Mouse (Mus musculus) urinary bladder, postnatal 10 days (tissue): ENCODE results near the gene Fam49a.

Experiments
- DNase-seq: peaks from one replicate; pipeline ENCODE4 v3.0.0; 2022; ENCODE audit warnings: low spot score

Gene Fam49a

DNA sequence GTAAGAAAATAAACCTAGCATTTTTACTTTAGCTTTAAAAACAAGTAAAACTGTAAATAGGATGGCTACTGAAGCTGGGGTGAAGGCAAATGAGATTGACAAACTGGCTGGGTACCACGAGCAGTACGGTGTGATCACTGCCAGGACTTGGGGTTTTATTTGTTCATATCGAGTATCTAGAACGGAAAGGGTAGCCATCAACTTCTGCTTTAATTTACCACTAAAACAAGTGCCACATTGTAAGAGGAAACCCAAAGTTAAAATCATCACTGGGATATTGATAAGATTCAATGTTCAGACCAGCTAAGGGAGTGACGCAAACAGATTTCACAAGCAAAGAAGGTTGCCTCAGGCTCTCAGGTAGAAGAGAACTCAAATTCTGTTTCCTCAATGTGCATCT, 98.0 kb downstream of the Fam49a start:
- no peak for DNase-seq

GRCm38 (mm10) chr12:12362371-12362770, 100.4 kb downstream of the Fam49a start:
- DNase-seq, result no peak

DNA sequence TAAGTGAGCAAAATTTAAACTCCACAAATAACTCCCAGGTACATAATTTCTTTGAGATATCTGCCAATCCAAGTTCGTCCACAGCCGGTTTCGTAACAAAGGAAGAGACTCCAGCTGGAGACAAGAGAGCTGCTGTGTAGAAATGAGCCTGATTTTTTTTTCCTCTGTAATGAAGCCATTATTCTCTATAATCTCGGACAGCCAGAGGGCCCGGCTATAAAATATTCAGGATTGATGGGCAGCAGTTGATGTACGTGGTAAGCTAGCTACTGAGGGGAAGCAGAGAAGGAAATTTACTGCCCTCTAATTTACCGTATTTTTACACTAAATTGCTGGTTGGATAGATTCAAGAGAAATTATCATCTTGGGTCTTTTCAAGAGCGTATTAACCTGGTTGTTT, 102.3 kb downstream of the Fam49a start:
- DNase-seq, result no peak

DNA sequence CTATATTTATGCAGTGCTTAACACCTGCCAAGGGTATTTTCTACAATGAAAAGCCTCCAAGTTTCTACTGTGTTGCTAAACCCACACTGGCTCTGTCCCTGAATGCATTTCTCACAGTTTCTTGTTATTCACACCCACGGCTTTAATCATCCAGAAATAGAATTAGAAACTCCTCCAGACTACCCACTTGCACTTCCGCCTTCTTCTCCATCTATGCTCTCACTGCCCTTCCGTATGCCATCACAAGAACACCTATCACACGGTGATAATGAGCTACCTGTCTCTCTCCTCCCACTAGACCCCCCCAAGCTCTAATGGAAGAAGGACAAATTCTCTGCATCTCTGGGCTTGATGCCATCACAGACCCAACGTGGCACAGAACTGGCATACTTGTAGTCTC, 105.5 kb downstream of the Fam49a start:
- no peak for DNase-seq

DNA sequence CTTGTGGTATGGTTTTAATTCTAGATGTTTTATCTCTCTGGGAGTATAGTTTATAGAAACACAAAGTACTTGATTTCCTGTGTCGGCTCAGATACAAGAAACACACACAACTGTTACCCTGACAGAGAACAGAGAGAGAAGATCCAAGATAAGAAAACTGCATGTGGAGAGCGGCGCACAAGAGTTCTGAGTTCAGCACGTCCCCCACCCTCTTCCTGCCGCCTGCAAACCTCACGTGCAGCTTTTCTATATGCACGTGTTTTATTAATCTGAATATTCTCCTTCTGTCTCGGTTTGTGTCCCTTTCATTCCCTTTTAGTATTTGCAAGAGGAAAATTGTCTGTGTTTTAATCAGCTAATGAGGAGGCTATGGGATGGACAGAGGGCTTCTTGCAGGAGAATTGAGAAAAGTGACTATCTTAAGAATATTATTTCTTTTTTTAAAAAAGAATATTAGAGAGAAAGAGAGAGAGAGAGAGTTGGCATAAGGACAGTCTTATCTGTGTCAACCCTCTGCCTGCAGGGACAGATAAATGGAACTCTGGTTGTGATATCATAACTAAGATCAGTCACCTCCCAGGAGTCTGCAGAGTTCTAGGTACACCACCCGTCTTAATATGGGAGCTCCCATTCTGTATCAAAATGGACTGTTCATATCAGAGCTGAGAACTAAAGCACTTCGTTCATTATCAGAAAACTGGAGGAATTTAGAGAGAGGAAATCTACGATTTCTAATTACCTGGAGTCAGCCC, 111.3 kb downstream of the Fam49a start:
- DNase-seq, result no peak

GRCm38 (mm10) chr12:12379056-12379455, 117.1 kb downstream of the Fam49a start:
- DNase-seq, result no peak

DNA sequence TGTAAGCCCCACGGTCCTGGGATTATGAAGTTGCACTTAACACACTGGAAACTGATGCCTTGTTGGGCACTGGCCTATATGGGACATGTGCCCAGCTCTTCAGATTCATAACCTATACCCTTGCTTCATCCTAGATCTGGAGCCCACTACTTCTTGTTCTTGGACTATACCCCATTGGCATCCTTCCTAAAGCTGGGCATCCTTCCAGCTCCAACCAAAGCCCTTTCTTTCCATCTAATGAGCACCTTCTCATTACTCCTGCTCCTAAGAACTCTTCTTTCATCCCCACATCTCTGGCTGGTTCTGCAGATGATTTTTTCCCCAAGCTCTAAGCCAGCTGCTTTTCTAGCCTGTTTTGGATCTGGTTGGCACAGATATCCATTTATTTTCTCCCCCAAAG, 127.3 kb downstream of the Fam49a start:
- no peak for DNase-seq

- no peak for DNase-seq
These were observed 134.3 kb downstream of the Fam49a start for GRCm38 (mm10) chr12:12396224-12396623.

GRCm38 (mm10) chr12:12401051-12401465, 139.1 kb downstream of the Fam49a start:
- DNase-seq, result no peak

- DNase-seq, result no peak
These were observed 139.6 kb downstream of the Fam49a start for GRCm38 (mm10) chr12:12401504-12401903.

DNA sequence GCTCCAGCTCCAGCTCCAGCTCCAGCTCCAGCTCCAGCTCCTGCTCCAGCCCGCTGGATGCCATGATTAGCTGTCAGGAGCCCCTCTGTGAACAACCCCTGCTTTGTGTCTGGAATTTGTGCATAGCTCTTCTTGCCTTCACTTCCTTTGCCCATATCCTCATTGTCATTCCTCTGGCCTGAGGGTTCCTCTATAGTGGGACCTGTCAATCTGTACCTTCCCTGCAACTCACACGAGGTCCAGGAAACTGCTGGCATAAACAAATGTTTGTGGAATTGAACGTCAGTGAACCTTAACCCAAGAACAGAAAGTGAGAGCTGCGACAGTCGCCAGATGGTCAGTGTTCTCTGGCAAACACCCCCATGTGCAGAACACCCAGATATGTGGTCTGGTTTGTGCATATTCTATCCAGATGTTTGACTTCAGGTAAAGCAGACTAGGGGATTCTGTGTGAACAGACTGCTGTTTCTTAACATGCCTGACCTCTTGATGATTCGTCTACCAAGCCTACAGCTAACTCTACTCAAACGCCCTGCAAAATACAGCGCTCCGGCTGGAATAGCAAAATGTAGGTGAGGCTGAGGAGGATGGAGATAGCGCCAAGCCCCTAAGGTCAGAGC, 143.7 kb downstream of the Fam49a start:
- no peak for DNase-seq

- no peak for DNase-seq
These were observed 147.1 kb downstream of the Fam49a start for GRCm38 (mm10) chr12:12409044-12409443.

DNA sequence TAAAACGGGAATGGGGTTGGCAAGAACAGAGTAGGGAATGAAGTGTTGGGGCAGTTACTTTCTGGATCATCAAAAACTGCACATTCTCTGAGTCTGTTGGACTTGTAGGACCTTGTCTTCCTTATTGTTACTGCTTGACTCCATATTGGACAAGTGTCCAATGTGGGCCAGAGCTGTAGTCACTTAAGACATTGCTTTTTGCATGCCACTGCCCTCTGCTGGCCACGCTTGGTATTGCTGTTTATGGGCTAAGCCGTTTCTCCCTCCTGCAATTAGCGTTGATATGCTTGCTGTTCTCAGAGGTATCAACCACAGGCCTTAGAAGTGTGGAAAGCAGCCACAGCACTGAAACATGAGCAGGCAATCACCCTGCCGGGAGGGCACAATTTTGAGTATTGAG, 150.7 kb downstream of the Fam49a start:
- peak; percentile 43 for DNase-seq

GRCm38 (mm10) chr12:12420423-12420822, 158.5 kb downstream of the Fam49a start:
- no peak for DNase-seq

GRCm38 (mm10) chr12:12420841-12421579, 159.1 kb downstream of the Fam49a start:
- peak; percentile 18 for DNase-seq

DNA sequence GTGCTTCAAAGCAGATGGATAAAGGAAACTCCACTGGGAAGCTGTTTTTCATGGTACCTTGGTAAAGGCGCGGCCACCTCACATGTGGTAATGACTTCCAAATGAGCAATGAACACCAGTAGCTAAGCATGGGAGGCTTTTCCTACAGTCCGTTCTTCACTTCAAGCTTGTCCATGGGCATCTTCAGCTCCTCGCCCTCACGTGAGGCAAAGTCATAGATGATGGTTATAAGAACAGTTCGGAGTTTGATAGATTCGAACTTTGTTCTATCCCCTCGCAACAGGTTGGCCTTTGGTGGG, 159.6 kb downstream of the Fam49a start:
- no peak for DNase-seq

DNA sequence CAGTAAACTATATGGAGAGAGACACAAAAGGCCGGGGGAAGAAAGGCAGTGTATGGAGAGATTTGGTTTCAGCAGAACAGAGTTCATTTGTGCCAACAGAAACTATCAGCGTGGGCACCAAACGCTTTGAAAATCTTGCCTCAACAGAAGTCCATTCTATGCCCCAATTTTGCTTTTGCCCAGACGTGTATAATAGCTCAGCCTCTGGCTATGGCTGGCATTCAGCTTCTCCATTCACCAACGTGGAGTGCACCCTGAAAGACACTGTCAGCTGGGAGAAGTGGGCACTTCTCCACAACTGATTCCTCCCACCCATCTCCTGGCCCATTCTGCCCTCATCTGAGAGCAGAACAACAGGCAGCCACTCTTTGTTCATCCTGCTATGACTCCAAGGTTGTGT, 163.2 kb downstream of the Fam49a start:
- DNase-seq, result no peak

- no peak for DNase-seq
These were observed 165.3 kb downstream of the Fam49a start for GRCm38 (mm10) chr12:12427285-12427684.

GRCm38 (mm10) chr12:12428886-12429285, 166.9 kb downstream of the Fam49a start:
- no peak for DNase-seq
